Mouse (Mus musculus) liver, embryonic 15.5 days (tissue): ENCODE measurements at regions not wholly inside any gene's neighbourhood (a gene's known extent, or its start where the extent isn't known, plus 50 kb on each side); places are given as distances from the start of the nearest gene placed in this dataset.

ENCODE experiments used
- ATAC-seq: fragments of 200-750 bp; cut with Nextera tagmentation; 2 replicates; pipeline ENCODE4 v1.8.0; 2017; ENCODE audit warnings: moderate number of reproducible peaks, mild to moderate bottlenecking, moderate library complexity; ENCODE audit not compliant: insufficient read depth
- H3K27ac ChIP-seq: fragments of 300-500 bp; sonication (generic); replicated peaks from 2 replicates; pipeline ENCODE4 v1.5.1; 2015; ENCODE audit warnings: mild to moderate bottlenecking, inconsistent platforms
- H3K27me3 ChIP-seq: fragments of 300-500 bp; sonication (generic); 2 replicates; pipeline ENCODE4 v1.6.1; 2015; ENCODE audit warnings: mild to moderate bottlenecking, inconsistent platforms
- H3K36me3 ChIP-seq: fragments of 300-500 bp; sonication (generic); replicated peaks from 2 replicates; pipeline ENCODE4 v1.6.1; 2015; ENCODE audit warnings: moderate library complexity, mild to moderate bottlenecking, inconsistent platforms
- H3K4me1 ChIP-seq: fragments of 300-500 bp; sonication (generic); replicated peaks from 2 replicates; pipeline ENCODE4 v1.6.1; 2015; ENCODE audit warnings: inconsistent platforms
- H3K4me2 ChIP-seq: fragments of 300-500 bp; sonication (generic); 2 replicates; pipeline ENCODE4 v1.6.1; 2015; ENCODE audit warnings: moderate library complexity, mild to moderate bottlenecking, inconsistent platforms
- H3K4me3 ChIP-seq: fragments of 300-500 bp; sonication (generic); replicated peaks from 2 replicates; pipeline ENCODE4 v1.5.1; 2015; ENCODE audit warnings: mild to moderate bottlenecking, inconsistent platforms
- H3K9ac ChIP-seq: fragments of 300-500 bp; sonication (generic); 2 replicates; pipeline ENCODE4 v1.6.1; 2015; ENCODE audit warnings: moderate library complexity, mild to moderate bottlenecking, inconsistent platforms
- H3K9me3 ChIP-seq: fragments of 300-500 bp; sonication (generic); replicated peaks from 2 replicates; pipeline ENCODE4 v1.6.1; 2016; ENCODE audit warnings: inconsistent platforms
- WGBS: fragments of 180-500 bp; shearing (Covaris S2); methylation state at CpG from one replicate; pipeline ENCODE4 v1.1.7; 2015; ENCODE audit warnings: mixed read lengths; ENCODE audit not compliant: insufficient replicate concordance; 5-methylcytosine and 5-hydroxymethylcytosine counted together

DNA sequence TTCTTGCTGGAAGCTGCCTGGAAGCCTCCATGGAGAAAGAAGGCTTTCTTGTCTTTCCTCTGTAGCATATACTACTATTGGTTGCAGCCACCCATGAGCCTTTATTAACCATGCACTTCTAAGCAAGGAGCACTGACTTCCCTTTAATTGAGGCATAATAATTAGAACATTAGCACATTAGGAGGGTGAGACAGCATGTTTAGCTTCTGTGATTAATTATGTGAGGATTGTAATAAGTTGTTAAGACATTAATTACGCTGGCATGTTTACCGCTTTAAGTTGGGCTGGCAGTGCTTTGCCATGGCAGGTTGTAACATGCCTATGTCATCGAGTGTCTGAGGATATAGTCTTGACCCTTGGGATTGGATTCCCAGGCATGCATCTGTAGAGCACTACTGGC is 391.7 kb downstream of the Brinp2 start:
- Histone ChIP-seq H3K36me3 (no peaks in the 10 kb centered on the region), H3K9me3 (no peaks in the 10 kb centered on the region), H3K4me3 (no peak overlapping the region), H3K27me3 (no peaks in the 10 kb centered on the region), H3K9ac (no peak overlapping the region), H3K4me2 (no peak overlapping the region), H3K4me1 (no peaks in the 10 kb centered on the region), H3K27ac (no peak overlapping the region)
- no peak for ATAC-seq
- 75% methylated on average over 3 of the region's 3 CpGs for WGBS

DNA sequence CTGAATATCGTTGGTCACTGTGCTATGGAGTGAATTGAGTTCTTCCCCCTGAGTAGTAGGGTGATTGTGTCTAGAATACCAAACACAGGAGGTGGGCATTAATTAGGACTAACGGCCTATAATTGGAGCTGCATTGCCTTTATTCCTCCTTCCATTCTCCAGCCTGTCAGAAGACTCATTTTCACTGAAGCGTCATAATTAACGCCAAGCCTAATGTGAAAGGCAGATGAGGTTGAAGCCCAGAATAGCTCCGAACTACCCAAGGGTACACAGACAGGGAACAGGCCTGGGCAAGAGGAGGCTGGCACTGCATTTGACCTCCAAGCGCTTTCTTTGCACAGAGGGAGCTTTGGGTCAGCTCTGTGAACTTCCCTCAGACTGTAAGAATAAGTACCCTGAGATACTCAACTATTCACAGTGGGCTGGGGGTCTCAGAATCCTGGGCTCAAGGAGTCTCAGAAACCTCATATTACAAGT is 386.5 kb downstream of the Brinp2 start:
- no peak overlapping the region for H3K27ac ChIP-seq
- H3K36me3 ChIP-seq, result no peaks in the 10 kb centered on the region
- no peak overlapping the region for H3K9ac ChIP-seq
- H3K9me3 ChIP-seq, result no peaks in the 10 kb centered on the region
- 56% methylated on average over 6 of the region's 6 CpGs for WGBS
- no peak overlapping the region for H3K4me3 ChIP-seq
- ATAC-seq, result no peak
- no peak overlapping the region for H3K4me2 ChIP-seq
- no peaks in the 10 kb centered on the region for H3K27me3 ChIP-seq
- no peaks in the 10 kb centered on the region for H3K4me1 ChIP-seq

DNA sequence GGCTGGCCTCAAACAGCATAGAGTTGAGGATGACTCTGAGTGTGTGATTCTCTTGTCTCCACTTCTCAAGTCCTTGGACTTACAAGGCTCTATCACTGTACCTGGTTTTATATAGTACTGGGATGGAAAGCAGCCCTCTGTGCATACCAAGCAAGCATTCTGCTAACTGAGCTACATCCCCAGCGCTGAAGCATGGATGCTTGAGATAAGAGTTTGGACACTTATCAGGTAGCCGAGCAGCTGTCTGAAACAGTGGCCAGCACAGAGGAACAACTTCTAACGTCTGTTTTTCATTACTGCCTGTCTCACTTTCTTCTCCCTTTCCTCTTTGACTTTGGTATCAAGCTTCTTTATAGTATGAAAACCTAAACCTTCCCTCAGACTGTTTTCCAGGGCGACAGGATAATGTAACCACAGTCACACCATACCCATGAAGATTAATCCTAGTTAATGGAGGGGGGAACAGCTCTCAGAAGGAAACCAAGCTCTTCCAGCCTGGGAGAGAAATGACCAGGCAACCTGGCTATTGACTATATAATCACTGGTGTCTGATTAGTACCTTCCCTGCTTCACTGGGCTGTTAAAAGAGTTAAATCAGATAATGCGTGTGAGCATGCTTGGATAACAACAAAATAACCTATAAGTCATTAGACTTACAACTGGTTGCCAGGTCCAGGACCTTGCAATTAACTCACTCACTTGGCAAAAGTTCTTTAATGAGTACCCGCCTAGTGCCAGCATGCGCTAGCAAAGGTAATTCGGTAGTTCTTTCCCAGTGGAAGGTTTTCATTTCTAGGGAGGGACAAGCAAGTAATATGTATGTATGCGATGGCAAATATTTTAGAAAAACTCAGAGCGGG is 382.5 kb downstream of the Brinp2 start:
- no peak overlapping the region for H3K27ac ChIP-seq
- H3K4me2 ChIP-seq, result no peak overlapping the region
- H3K9ac ChIP-seq, result no peak overlapping the region
- ATAC-seq, result no peak
- no peak overlapping the region for H3K4me3 ChIP-seq
- no peaks in the 10 kb centered on the region for H3K4me1 ChIP-seq
- H3K36me3 ChIP-seq, result no peaks in the 10 kb centered on the region
- H3K27me3 ChIP-seq, result no peaks in the 10 kb centered on the region
- 62% methylated on average over 10 of the region's 10 CpGs for WGBS
- H3K9me3 ChIP-seq, result no peaks in the 10 kb centered on the region

DNA sequence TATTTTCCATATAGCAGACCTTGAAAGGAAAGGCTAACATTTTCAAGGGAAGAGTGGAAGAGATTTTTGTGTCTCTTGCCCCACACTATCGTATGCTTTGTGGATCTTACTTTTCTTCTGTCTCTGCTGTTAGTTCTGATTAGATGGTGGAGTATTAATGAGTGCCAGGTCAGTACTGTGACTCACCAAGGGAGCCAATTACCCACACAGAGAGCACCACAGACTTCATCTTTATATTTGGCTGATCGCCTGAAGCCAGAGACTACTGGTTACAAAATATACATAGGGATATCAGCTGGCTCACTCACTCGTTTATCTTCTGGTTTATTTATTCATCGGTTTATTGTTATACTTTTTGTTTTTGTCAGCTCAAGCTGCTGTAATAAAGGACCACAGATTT is 381.5 kb downstream of the Brinp2 start:
- Histone ChIP-seq H3K27me3 (no peaks in the 10 kb centered on the region), H3K4me2 (no peak overlapping the region), H3K4me3 (no peak overlapping the region), H3K4me1 (no peaks in the 10 kb centered on the region), H3K27ac (no peak overlapping the region), H3K9me3 (no peaks in the 10 kb centered on the region), H3K9ac (no peak overlapping the region), H3K36me3 (no peaks in the 10 kb centered on the region)
- no peak for ATAC-seq
- 58% methylated on average over 4 of the region's 4 CpGs for WGBS

DNA sequence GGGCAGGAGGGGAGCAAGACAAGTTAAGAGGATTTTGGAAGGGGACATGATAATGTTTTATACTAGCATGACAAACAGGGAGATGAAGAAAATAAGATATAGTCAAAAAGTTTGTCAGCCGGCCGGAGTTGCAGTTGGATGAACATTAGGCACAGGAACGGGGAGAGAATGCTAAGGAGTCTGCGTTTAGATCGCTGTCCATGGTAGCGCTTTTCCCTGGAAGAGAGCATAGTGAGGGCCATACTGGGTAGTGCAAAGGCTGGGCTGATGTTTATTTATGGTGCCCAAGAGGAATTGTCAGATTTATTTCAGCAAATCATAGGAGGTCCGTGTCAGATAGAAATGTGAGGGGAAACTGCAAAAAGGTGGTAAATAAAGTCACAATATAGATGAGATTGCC is 337.0 kb downstream of the Brinp2 start:
- Histone ChIP-seq H3K36me3 (no peaks in the 10 kb centered on the region), H3K4me2 (no peak overlapping the region), H3K4me3 (no peak overlapping the region), H3K27ac (no peak overlapping the region), H3K9me3 (no peaks in the 10 kb centered on the region), H3K9ac (no peak overlapping the region), H3K27me3 (no peaks in the 10 kb centered on the region), H3K4me1 (no peaks in the 10 kb centered on the region)
- 25% methylated on average over 7 of the region's 7 CpGs for WGBS
- no peak for ATAC-seq

DNA sequence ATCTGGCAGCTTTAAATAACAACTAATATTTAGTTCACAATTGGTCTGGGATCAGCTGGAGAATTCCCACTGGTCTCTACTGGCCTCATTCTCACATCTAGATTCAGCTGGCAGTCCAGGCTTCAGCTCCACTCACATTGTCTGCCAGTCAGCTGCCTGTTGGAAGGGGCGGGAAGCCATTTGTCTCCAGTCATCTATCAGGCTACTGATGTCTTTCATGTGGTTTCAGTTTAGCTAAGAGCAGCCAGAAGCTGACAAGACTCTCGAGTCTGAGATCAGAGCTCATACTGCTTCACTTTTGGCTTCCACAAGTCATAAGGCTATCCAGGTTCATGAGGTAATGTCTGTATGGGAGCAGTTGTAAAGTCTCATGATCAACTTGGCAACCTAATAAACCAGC is 316.4 kb downstream of the Brinp2 start:
- no peak for ATAC-seq
- Histone ChIP-seq H3K4me2 (no peak overlapping the region), H3K4me1 (no peaks in the 10 kb centered on the region), H3K4me3 (no peak overlapping the region), H3K27ac (no peak overlapping the region), H3K27me3 (no peaks in the 10 kb centered on the region), H3K36me3 (no peaks in the 10 kb centered on the region), H3K9ac (no peak overlapping the region), H3K9me3 (no peaks in the 10 kb centered on the region)
- WGBS, result 10% methylated on average over 2 of the region's 2 CpGs

DNA sequence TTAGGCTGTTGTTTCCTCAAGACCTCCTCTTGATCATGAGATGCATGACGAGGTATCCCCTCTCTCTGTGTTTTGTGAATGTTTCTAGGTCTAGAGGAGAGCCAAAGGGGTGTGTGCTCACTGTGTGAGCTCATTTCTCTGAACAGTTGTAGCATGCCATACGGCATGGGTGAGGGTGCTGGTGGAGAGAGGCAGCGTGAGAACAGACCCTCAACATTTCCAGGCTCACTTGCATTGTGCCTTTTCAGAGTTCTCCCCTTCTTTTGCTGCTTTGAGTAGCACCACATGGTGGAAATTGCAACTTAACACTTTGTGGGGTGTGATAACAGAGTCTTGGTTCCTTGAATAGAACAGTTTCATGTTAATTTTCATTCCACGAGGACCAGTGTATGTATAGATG is 315.8 kb downstream of the Brinp2 start:
- no peaks in the 10 kb centered on the region for H3K4me1 ChIP-seq
- no peaks in the 10 kb centered on the region for H3K9me3 ChIP-seq
- ATAC-seq, result no peak
- no peak overlapping the region for H3K4me3 ChIP-seq
- H3K27me3 ChIP-seq, result no peaks in the 10 kb centered on the region
- 45% methylated on average over 4 of the region's 4 CpGs for WGBS
- no peak overlapping the region for H3K27ac ChIP-seq
- H3K9ac ChIP-seq, result no peak overlapping the region
- no peak overlapping the region for H3K4me2 ChIP-seq
- H3K36me3 ChIP-seq, result no peaks in the 10 kb centered on the region

DNA sequence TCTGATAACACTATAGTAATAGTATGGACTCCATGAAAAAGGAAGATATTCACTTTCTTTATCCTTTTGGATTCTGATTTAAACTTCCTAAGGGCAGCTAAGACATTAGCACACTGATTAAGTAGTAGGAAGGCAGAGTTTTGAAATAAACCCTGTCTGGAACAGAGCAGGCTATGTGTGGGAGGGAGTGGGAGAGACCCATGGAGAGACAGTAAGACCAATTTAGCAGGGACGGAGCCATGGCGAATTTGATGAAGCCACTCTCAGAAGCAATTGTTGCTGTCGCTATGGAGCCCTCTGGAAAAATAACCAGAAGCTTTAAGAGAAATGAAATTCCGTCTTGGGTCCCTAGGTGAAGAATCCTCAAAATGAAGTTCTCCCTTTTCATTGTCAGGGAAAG is 303.5 kb downstream of the Brinp2 start:
- no peak for ATAC-seq

DNA sequence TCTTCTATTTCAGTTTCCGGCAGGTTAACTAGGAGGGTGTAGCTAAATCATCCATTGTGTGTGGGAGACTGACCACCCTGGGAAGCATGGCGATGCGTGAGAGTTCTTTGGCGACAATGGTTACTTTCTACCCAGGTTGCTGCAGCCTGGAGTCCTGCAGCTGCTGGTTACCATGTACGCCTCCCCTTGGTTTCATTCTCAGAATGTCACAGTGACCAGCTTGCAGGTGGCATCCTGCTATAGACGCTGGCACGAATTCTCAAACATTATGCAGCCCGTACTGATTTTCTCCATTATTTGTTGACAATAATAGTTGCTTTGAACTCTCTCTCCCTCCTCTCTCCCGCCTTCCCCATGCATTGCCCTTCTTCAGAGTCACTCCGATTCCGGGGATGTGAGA is 301.2 kb downstream of the Brinp2 start:
- Histone ChIP-seq H3K4me1 (no peaks in the 10 kb centered on the region), H3K9ac (no peak overlapping the region), H3K4me3 (no peak overlapping the region), H3K27me3 (no peaks in the 10 kb centered on the region), H3K27ac (no peak overlapping the region), H3K36me3 (no peaks in the 10 kb centered on the region), H3K9me3 (no peaks in the 10 kb centered on the region), H3K4me2 (no peak overlapping the region)
- ATAC-seq, result no peak
- WGBS, result 65% methylated on average over 11 of the region's 11 CpGs

More for the DNA sequence above, 303.5 kb downstream of the Brinp2 start:
- H3K9me3 ChIP-seq, result no peaks in the 10 kb centered on the region
- WGBS, result 54% methylated on average over 4 of the region's 4 CpGs
- no peaks in the 10 kb centered on the region for H3K4me1 ChIP-seq
- H3K4me2 ChIP-seq, result no peak overlapping the region
- H3K4me3 ChIP-seq, result no peak overlapping the region
- H3K27me3 ChIP-seq, result no peaks in the 10 kb centered on the region
- H3K27ac ChIP-seq, result no peak overlapping the region
- H3K36me3 ChIP-seq, result no peaks in the 10 kb centered on the region
- no peak overlapping the region for H3K9ac ChIP-seq

DNA sequence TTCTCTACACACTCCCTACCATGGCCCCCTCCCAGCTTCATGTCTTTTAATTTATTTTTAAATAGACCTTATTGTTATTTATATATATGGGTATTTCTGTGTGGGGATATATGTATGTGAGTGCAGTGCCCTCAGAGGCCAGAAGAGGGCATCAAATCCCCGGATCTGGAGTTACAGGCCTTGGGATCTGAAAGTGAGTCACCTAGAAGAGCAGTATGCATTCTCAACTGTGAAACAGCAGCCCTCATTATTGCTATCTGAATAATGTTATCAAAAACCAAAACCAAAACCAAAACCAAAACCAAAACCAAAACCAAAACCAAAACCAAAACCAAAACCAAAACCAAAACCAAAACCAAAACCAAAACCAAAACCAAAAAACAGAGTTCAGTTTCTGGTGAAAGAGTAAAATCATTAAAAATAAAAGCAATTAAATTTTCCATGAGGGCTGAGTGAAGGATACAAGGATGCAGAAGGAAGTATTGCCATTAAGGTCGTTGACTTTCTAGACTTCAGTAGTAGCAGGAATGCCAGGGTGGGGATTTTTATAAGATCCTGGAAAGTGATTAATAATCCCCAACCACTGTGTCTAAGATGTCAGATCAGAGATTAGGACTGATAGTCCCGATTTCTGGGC is 299.0 kb downstream of the Brinp2 start:
- no peak for ATAC-seq
- Histone ChIP-seq H3K36me3 (no peaks in the 10 kb centered on the region), H3K4me1 (no peaks in the 10 kb centered on the region), H3K9ac (no peak overlapping the region), H3K9me3 (no peaks in the 10 kb centered on the region), H3K27me3 (no peaks in the 10 kb centered on the region), H3K4me3 (no peak overlapping the region), H3K27ac (no peak overlapping the region), H3K4me2 (no peak overlapping the region)
- WGBS, result 42% methylated on average over 3 of the region's 3 CpGs

DNA sequence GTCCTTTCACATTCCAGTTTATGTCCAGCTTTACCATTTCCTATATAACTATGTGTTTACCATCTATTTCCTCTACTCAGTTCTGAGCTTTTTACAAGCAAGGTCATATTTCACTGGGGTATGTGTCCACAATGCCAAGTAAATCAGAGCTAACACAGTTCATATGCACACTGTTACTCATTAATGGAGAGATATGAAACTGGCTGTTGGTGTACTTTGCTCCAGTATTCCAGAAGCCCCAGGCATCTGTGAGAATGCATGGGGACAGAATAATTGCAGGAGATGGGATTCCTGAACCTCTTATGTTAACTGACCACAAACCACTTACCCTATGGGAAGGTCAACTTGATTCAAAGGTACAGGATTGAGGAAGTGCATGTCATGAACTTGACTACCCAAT is 298.3 kb downstream of the Brinp2 start:
- Histone ChIP-seq H3K9ac (no peak overlapping the region), H3K36me3 (no peaks in the 10 kb centered on the region), H3K27ac (no peak overlapping the region), H3K4me1 (no peaks in the 10 kb centered on the region), H3K4me3 (no peak overlapping the region), H3K9me3 (no peaks in the 10 kb centered on the region), H3K4me2 (no peak overlapping the region), H3K27me3 (no peaks in the 10 kb centered on the region)
- ATAC-seq, result no peak
